Mouse (Mus musculus) lung, embryonic 15.5 days (tissue): ENCODE results near the gene Ldlr. TPM values are rescaled to one million over a fixed set of nuclear protein-coding genes. Genes with fewer than 3 reads are reported as not detected.

ENCODE experiments used
- ATAC-seq: fragments of 200-750 bp; cut with Nextera tagmentation; 2 replicates; pipeline ENCODE4 v1.8.0; 2017; ENCODE audit warnings: moderate number of reproducible peaks, borderline replicate concordance; ENCODE audit not compliant: low FRiP score, low TSS enrichment; ENCODE audit errors: extremely low read depth
- H3K27ac ChIP-seq: fragments of 300-500 bp; sonication (generic); 2 replicates; pipeline ENCODE4 v1.5.1; 2015; ENCODE audit warnings: moderate library complexity, mild to moderate bottlenecking, inconsistent platforms
- H3K27me3 ChIP-seq: fragments of 300-500 bp; sonication (generic); 2 replicates; pipeline ENCODE4 v1.6.1; 2015; ENCODE audit warnings: inconsistent platforms
- H3K36me3 ChIP-seq: fragments of 300-500 bp; sonication (generic); 2 replicates; pipeline ENCODE4 v1.6.1; 2015; ENCODE audit warnings: inconsistent platforms
- H3K4me1 ChIP-seq: fragments of 300-500 bp; sonication (generic); 2 replicates; pipeline ENCODE4 v1.6.1; 2015; ENCODE audit warnings: inconsistent platforms
- H3K4me2 ChIP-seq: fragments of 300-500 bp; sonication (generic); 2 replicates; pipeline ENCODE4 v1.6.1; 2015; ENCODE audit warnings: inconsistent platforms, mild to moderate bottlenecking, moderate library complexity
- H3K4me3 ChIP-seq: fragments of 300-500 bp; sonication (generic); 2 replicates; pipeline ENCODE4 v1.5.1; 2015; ENCODE audit warnings: mild to moderate bottlenecking, inconsistent platforms
- H3K9ac ChIP-seq: fragments of 300-500 bp; sonication (generic); 2 replicates; pipeline ENCODE4 v1.6.1; 2015; ENCODE audit warnings: inconsistent platforms
- H3K9me3 ChIP-seq: fragments of 300-500 bp; sonication (generic); 2 replicates; pipeline ENCODE4 v1.6.1; 2016; ENCODE audit warnings: inconsistent platforms
- WGBS: fragments of 180-500 bp; shearing (Covaris S2); methylation state at CpG from one replicate; pipeline ENCODE4 v1.1.7; 2015; 5-methylcytosine and 5-hydroxymethylcytosine counted together
- polyA plus RNA-seq: library from polyadenylated mRNA; unstranded; fragments of >200 nt; fragmentation: Nextera tagmentation; extraction: Ambion mirVana; gene quantifications from 2 replicates; pipeline ENCODE4 v1.2.1, GENCODE M21; 2015

Gene Ldlr
- polyA plus RNA-seq, 1 experiment from 2014 or later = 39.5 TPM

GRCm38 (mm10) chr9:21726218-21726975 lies 3.1 kb downstream of the Ldlr start:
- Histone ChIP-seq H3K4me1 (peaks cover 22% of the 10 kb centered on the region), H3K4me2 (peak overlapping the region; percentile 68), H3K9me3 (no peaks in the 10 kb centered on the region), H3K9ac (0 out of 2 replicates have a peak overlapping the region, but pooled peaks have one; percentile 3), H3K4me3 (peak overlapping the region; percentile 4; the same call in 1 of the 2 replicates), H3K27ac (no peak overlapping the region), H3K36me3 (0 out of 2 replicates have a peak, but pooled peaks cover 13% of the 10 kb centered on the region), H3K27me3 (no peaks in the 10 kb centered on the region)
- ATAC-seq = no peak
- WGBS = 42% methylated on average over 14 of the region's 14 CpGs

DNA sequence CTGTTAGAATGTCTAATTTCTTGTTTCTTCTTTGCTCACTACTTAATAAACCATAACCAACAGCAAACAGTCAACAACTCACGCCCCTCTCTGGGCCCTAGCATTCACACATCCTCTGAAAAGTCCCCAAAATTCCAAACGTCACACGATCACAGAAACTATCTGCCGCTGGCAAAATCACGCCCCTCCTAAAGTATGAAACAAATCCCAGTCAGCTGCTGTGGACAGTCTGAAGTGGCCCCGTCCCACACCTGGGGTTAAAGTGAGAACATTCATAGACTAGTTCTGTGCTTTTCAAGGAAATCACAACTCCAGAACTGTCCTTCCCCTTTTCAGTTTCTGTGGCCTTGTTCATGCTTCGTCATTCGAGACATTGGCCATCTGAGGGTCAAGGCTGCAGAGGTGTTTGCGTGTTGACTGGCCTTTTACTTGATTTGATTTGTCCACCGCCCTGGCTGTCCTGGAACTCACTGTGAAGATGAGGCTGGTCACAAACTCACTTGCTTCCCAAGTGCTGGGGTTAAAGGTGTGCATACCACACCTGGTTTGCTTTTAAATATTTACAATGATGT lies 5.1 kb downstream of the Ldlr start:
- no peaks in the 10 kb centered on the region for H3K9me3 ChIP-seq
- H3K27me3 ChIP-seq = no peaks in the 10 kb centered on the region
- peaks cover 22% of the 10 kb centered on the region for H3K4me1 ChIP-seq
- no peak overlapping the region for H3K27ac ChIP-seq
- 79% methylated on average over 10 of the region's 10 CpGs for WGBS
- no peak overlapping the region for H3K4me2 ChIP-seq
- H3K9ac ChIP-seq = no peak overlapping the region
- ATAC-seq = no peak
- H3K36me3 ChIP-seq = peaks cover 31% of the 10 kb centered on the region
- H3K4me3 ChIP-seq = no peak overlapping the region

GRCm38 (mm10) chr9:21729264-21729663 lies 6.0 kb downstream of the Ldlr start:
- Histone ChIP-seq H3K27ac (no peak overlapping the region), H3K9me3 (no peaks in the 10 kb centered on the region), H3K4me2 (no peak overlapping the region), H3K36me3 (peaks cover 40% of the 10 kb centered on the region), H3K27me3 (no peaks in the 10 kb centered on the region), H3K4me3 (no peak overlapping the region), H3K4me1 (peaks cover 22% of the 10 kb centered on the region), H3K9ac (no peak overlapping the region)
- 75% methylated on average over 7 of the region's 7 CpGs for WGBS
- no peak for ATAC-seq

GRCm38 (mm10) chr9:21732288-21732687 lies 9.0 kb downstream of the Ldlr start:
- H3K27ac ChIP-seq = no peak overlapping the region
- no peak for ATAC-seq
- no peaks in the 10 kb centered on the region for H3K27me3 ChIP-seq
- H3K36me3 ChIP-seq = peaks cover 66% of the 10 kb centered on the region
- no peaks in the 10 kb centered on the region for H3K9me3 ChIP-seq
- peaks cover 8% of the 10 kb centered on the region for H3K4me1 ChIP-seq
- H3K4me3 ChIP-seq = no peak overlapping the region
- H3K4me2 ChIP-seq = no peak overlapping the region
- H3K9ac ChIP-seq = no peak overlapping the region
- WGBS = 92% methylated on average over 9 of the region's 9 CpGs

- peaks cover 8% of the 10 kb centered on the region for H3K4me1 ChIP-seq
- no peak for ATAC-seq
- H3K4me3 ChIP-seq = no peak overlapping the region
- H3K36me3 ChIP-seq = peaks cover 77% of the 10 kb centered on the region
- H3K9me3 ChIP-seq = no peaks in the 10 kb centered on the region
- H3K27me3 ChIP-seq = no peaks in the 10 kb centered on the region
- no peak overlapping the region for H3K9ac ChIP-seq
- no peak overlapping the region for H3K27ac ChIP-seq
- WGBS = 87% methylated on average over 17 of the region's 17 CpGs
- H3K4me2 ChIP-seq = no peak overlapping the region
These were observed 10.2 kb downstream of the Ldlr start for GRCm38 (mm10) chr9:21733446-21733845.

DNA sequence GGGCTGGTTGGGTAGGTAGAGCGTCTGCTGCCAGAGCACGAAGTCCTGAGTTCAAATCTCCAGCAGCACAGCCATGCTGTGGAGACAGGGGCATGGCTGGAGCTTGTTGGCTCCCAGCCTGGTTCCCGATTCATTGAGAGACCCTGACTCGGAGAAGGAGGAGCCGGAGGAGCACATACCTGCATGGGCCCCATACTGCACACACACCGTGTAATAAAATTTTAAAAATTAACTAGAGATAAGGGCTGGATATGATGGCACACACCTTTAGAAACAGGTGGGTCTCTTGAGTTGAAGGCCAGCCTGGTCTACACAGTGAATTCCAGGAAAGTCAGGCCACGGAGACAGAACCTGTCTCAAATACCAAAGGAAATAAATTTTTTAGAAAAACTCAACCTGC lies 10.7 kb downstream of the Ldlr start:
- Histone ChIP-seq H3K27ac (no peak overlapping the region), H3K36me3 (peaks cover 83% of the 10 kb centered on the region), H3K4me2 (no peak overlapping the region), H3K27me3 (no peaks in the 10 kb centered on the region), H3K9ac (no peak overlapping the region), H3K4me3 (no peak overlapping the region), H3K9me3 (no peaks in the 10 kb centered on the region), H3K4me1 (peaks cover 8% of the 10 kb centered on the region)
- ATAC-seq = no peak
- 94% methylated on average over 7 of the region's 7 CpGs for WGBS

DNA sequence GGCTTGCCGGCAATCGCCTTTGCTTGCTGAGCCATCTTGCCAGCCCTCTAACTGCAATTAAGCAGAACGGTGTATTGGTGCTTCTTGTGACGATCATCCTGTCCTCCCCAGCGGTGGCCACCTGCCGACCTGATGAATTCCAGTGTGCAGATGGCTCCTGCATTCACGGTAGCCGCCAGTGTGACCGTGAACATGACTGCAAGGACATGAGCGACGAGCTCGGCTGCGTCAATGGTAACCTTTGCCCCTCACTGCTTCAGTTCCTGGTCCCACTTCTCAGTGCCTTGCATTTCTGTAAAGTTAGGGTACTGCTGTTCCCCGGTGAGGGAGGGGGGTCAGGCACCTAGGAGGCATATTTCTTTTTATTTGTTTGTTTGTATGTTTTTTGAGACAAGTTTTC lies 11.8 kb downstream of the Ldlr start:
- H3K4me1 ChIP-seq = peaks cover 8% of the 10 kb centered on the region
- WGBS = 85% methylated on average over 14 of the region's 14 CpGs
- no peak overlapping the region for H3K27ac ChIP-seq
- no peaks in the 10 kb centered on the region for H3K27me3 ChIP-seq
- peaks cover 89% of the 10 kb centered on the region for H3K36me3 ChIP-seq
- H3K4me3 ChIP-seq = no peak overlapping the region
- ATAC-seq = no peak
- no peak overlapping the region for H3K9ac ChIP-seq
- no peaks in the 10 kb centered on the region for H3K9me3 ChIP-seq
- H3K4me2 ChIP-seq = no peak overlapping the region

GRCm38 (mm10) chr9:21736580-21736979 lies 13.3 kb downstream of the Ldlr start:
- H3K4me2 ChIP-seq = no peak overlapping the region
- WGBS = 17% methylated on average over 3 of the region's 3 CpGs
- H3K36me3 ChIP-seq = peaks cover 88% of the 10 kb centered on the region
- peak overlapping the region; percentile 12; the same call in 1 of the 2 replicates for H3K27ac ChIP-seq
- no peaks in the 10 kb centered on the region for H3K9me3 ChIP-seq
- H3K4me3 ChIP-seq = no peak overlapping the region
- no peaks in the 10 kb centered on the region for H3K27me3 ChIP-seq
- H3K9ac ChIP-seq = no peak overlapping the region
- ATAC-seq = 0 out of 2 replicates have a peak, but pooled peaks have one; percentile 24
- peaks cover 8% of the 10 kb centered on the region for H3K4me1 ChIP-seq

DNA sequence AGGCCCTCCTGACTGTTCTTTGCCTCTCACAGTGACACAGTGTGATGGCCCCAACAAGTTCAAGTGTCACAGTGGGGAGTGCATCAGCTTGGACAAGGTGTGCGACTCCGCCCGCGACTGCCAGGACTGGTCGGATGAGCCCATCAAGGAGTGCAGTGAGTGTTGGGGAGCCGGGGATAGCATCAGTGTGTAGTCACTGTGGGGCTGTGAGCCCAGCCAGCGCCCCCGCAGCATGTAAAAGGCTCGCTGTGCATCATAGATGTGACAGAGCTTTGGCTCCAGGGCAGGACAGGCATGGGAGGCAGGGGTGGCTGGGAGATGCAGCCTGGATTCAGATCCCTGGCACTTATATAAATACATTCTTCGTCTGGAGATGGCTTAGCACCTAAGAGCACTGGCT lies 13.9 kb downstream of the Ldlr start:
- Histone ChIP-seq H3K27ac (0 out of 2 replicates have a peak overlapping the region, but pooled peaks have one; percentile 12), H3K4me2 (no peak overlapping the region), H3K36me3 (peaks cover 88% of the 10 kb centered on the region), H3K9ac (no peak overlapping the region), H3K4me1 (peaks cover 8% of the 10 kb centered on the region), H3K4me3 (no peak overlapping the region), H3K9me3 (no peaks in the 10 kb centered on the region), H3K27me3 (no peaks in the 10 kb centered on the region)
- no peak for ATAC-seq
- WGBS = 87% methylated on average over 10 of the region's 10 CpGs

- peaks cover 84% of the 10 kb centered on the region for H3K36me3 ChIP-seq
- no peak overlapping the region for H3K4me2 ChIP-seq
- H3K9me3 ChIP-seq = no peaks in the 10 kb centered on the region
- H3K4me1 ChIP-seq = peaks cover 8% of the 10 kb centered on the region
- H3K9ac ChIP-seq = no peak overlapping the region
- 75% methylated on average over 7 of the region's 7 CpGs for WGBS
- no peak for ATAC-seq
- H3K27ac ChIP-seq = no peak overlapping the region
- no peak overlapping the region for H3K4me3 ChIP-seq
- no peaks in the 10 kb centered on the region for H3K27me3 ChIP-seq
These were observed 15.5 kb downstream of the Ldlr start for GRCm38 (mm10) chr9:21738776-21739175.

DNA sequence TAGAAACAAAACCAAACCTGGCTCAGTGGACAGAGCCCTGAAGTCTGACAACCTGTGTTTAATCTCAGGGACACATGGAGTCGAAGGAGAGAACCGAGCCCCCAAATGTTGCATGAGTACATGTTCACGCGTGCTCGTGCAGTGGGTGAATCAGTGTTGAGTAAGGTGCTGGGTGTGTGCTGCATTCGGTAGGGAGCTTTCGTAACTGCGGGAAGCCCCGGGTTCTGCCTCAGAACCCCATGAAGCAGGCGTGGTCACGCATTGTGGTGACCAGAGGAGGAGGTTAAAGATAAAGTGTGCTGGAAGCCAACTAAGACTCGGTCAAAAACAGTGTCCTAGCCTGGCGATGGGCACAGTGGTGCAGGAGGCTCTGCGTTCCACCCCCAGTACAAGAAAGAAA lies 17.1 kb downstream of the Ldlr start:
- Histone ChIP-seq H3K9ac (no peak overlapping the region), H3K4me3 (no peak overlapping the region), H3K27ac (no peak overlapping the region), H3K36me3 (peaks cover 85% of the 10 kb centered on the region), H3K4me2 (no peak overlapping the region), H3K27me3 (no peaks in the 10 kb centered on the region), H3K4me1 (peaks cover 8% of the 10 kb centered on the region), H3K9me3 (no peaks in the 10 kb centered on the region)
- ATAC-seq = no peak
- 93% methylated on average over 14 of the region's 14 CpGs for WGBS

GRCm38 (mm10) chr9:21741514-21741913 lies 18.2 kb downstream of the Ldlr start:
- Histone ChIP-seq H3K27ac (no peak overlapping the region), H3K4me3 (no peak overlapping the region), H3K9me3 (no peaks in the 10 kb centered on the region), H3K36me3 (peaks cover 89% of the 10 kb centered on the region), H3K27me3 (no peaks in the 10 kb centered on the region), H3K9ac (no peak overlapping the region), H3K4me1 (peaks cover 6% of the 10 kb centered on the region), H3K4me2 (no peak overlapping the region)
- no peak for ATAC-seq
- 91% methylated on average over 11 of the region's 11 CpGs for WGBS
